Mouse (Mus musculus): ENCODE data around the gene Tmem184b.

Tmem184b gene

GRCm38 (mm10) chr15:79400134-79400974 lies 3.0 kb downstream of the Tmem184b start:
- intact Hi-C loops (cut with DNase I): no loop called here

DNA sequence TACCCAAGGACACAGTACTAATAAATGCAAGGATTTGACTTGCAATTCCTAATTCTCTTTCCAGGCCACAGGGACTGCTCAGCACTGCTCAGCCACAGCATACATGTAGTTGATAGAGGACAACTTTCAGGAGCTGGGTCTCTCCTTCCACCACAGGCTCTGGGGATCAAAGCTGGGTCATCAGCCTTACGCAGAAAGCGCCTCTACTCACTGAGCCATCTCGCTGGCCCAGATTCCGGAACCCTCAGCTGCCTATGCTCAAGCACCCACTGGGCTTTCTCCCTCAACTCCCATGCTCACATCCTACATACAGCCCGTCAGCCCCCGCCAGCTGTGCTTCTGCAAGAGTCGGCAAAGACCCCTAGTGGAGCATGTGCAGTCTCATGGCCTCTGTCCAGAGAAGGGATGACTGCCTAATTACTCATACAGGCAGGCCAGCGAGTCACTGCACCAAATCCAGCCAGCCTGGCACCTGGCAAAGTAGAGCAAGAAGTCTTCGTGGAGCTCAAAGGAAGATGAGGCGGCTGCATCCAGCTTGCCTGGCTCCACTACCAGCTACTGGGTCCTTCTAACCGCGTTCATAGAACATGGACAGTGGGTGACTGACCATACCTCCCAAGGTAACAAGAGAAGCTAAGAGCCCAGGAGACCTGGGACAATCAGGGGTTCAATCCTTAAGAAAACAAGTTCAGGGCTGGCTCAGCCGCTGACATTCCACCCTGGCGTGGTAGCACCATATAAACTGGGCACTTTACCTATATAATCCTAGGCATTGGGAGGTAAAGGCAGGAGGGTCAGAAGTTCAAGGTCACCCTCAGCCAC lies 3.9 kb downstream of the Tmem184b start:
- intact Hi-C loops (cut with DNase I): no loop called here

DNA sequence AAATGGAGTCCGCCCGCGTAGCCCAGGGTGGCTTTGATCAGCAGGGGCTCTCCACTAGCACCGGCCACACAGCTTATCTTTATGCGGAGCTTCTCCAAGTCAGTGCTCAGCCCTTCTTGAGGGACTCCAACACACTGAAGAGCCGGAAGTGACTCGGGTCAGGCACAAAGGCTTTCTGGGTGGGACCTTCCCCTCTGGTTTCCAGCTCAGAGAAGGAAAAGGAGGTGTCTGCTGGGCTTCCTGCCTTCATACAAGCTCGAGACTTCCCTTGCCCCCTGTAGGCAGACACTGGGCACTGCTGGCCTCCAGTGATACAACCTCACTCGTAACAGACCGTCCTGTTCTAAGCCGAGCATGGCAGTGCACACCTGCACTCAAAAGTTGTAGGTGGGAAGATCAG lies 6.6 kb downstream of the Tmem184b start:
- intact Hi-C loops (cut with DNase I): no loop called here

GRCm38 (mm10) chr15:79395281-79395680 lies 8.1 kb downstream of the Tmem184b start:
- intact Hi-C loops (cut with DNase I): no loop called here

- intact Hi-C loops (cut with DNase I): no loop called here
Measured at GRCm38 (mm10) chr15:79394842-79395241, 8.5 kb downstream of the Tmem184b start.

DNA sequence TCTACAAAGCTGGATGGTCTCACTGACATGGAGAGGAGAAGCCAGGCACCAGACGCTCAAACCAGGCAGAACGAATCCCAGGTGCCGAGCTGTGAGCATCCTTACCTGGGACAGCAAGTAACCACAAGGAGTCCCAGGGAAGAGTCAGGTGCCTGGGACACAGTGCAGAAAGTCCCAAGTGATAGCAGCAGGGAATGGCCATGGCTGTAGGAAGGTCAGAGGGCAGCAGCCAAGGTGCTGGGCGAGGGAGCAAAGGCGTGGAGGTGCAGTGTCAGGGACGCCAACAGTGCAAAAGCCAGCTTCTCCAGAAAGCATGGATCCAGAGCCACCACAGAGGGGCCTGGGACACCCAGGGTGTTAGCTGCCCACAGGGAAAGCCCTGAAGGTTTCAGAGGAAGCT lies 10.3 kb downstream of the Tmem184b start:
- intact Hi-C loops (cut with DNase I): no loop called here

- intact Hi-C loops (cut with DNase I): no loop called here
Measured at GRCm38 (mm10) chr15:79392527-79392926, 10.8 kb downstream of the Tmem184b start.

- intact Hi-C loops (cut with DNase I): no loop called here
Measured at GRCm38 (mm10) chr15:79391447-79392093, 11.8 kb downstream of the Tmem184b start.

GRCm38 (mm10) chr15:79390434-79390833 lies 12.9 kb downstream of the Tmem184b start:
- intact Hi-C loops (cut with DNase I): no loop called here

GRCm38 (mm10) chr15:79388171-79388570 lies 15.2 kb downstream of the Tmem184b start:
- intact Hi-C loops (cut with DNase I): loop anchor here (10.0 kb wide), 1 partner anchor 143 kb away; no protein-coding TSS in a partner anchor

- intact Hi-C loops (cut with DNase I): loop anchor here (10.0 kb wide), 1 partner anchor 143 kb away; no protein-coding TSS in a partner anchor
Measured at GRCm38 (mm10) chr15:79387611-79388010, 15.8 kb downstream of the Tmem184b start.

DNA sequence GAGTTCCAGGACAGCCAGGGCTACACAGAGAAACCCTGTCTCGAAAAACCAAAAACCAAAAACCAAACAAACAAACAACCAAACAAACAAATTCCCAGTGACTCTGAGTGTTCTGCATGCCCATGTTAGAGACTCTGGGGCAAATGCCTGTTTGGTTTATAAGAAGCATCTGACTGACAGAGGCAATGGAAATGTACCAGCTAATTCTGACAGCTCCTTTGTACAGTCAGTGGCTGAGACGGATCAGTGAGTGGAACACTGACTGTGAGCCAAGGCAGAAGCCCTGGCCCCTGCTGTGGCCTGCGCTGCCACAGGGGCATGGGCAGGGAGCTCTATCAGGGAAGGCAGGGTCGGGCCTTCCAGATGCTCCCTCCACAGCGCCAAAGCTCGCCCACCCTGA lies 16.3 kb downstream of the Tmem184b start:
- intact Hi-C loops (cut with DNase I): loop anchor here (10.0 kb wide), 1 partner anchor 142 kb away; no protein-coding TSS in a partner anchor

GRCm38 (mm10) chr15:79381644-79382043 lies 21.7 kb downstream of the Tmem184b start:
- intact Hi-C loops (cut with DNase I): loop anchor here (10.0 kb wide), 1 partner anchor 137 kb away; no protein-coding TSS in a partner anchor

DNA sequence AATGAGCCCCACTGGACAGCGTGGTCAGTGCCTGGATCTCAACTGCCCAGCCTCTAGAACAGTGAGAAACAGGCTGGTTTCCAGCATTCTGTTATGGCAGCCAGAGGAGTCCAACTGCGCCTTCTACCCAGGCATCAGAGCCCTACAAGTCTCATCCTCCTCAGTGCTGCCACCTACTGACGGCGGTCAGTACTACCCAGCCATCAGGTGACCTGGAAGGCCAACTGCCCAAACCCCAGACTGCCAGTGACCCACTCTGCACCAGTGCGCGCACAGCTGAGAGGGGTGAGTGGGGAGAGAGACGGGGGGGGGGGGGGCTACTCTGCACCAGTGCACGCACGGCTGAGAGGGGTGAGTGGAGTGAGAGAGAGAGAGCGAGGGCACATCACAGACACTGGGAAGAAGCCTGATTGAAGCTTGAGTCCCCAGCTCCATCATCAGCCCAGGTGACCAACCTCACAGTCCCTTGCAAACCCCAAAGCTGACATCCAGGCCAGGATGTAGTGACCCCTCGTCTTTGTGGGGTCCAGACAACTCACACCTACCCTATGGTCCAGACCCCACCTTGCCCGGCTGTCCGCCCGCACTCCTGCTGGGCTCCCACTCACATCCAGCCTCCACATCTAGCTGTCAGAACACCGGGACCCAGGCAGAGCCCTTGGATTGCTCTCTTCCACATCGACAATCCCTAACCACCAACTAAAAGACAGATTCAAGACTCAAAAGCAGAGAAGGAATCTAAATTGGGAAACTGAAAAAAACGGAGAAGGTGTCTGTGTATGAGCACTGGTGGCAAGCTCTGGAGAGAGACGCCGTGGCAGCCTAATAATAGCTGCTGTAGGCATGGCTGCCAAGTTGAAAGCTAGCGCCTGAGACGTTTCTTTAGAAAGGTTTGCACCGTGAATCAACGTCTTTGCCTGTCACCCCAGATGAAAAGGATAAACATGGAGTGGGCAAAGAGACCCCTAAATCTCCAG lies 22.6 kb downstream of the Tmem184b start:
- intact Hi-C loops (cut with DNase I): loop anchor here (10.0 kb wide), 1 partner anchor 136 kb away; no protein-coding TSS in a partner anchor

DNA sequence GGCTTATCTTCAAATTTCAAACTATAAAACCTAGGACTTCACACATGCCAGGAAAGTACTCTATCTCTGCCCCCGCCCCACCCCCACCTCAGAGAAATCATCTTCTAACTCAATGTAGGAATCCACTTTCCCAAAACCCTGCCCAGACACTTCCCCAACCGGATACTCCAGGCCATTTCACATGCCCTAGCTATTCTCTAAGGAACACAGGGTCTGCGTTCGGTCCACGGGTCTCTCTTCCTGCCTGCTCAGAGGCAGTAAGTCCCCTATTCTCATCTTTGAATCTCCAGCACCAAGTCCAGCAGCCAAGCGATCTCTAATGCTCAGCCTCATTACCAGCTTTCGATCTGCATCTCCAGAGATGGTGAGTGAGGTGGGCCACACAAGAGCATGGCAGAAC lies 23.7 kb downstream of the Tmem184b start:
- intact Hi-C loops (cut with DNase I): loop anchor here (10.0 kb wide), 1 partner anchor 135 kb away; no protein-coding TSS in a partner anchor

- intact Hi-C loops (cut with DNase I): no loop called here
Measured at GRCm38 (mm10) chr15:79378608-79379007, 24.8 kb downstream of the Tmem184b start.

- intact Hi-C loops (cut with DNase I): no loop called here
Measured at GRCm38 (mm10) chr15:79377681-79378080, 25.7 kb downstream of the Tmem184b start.

DNA sequence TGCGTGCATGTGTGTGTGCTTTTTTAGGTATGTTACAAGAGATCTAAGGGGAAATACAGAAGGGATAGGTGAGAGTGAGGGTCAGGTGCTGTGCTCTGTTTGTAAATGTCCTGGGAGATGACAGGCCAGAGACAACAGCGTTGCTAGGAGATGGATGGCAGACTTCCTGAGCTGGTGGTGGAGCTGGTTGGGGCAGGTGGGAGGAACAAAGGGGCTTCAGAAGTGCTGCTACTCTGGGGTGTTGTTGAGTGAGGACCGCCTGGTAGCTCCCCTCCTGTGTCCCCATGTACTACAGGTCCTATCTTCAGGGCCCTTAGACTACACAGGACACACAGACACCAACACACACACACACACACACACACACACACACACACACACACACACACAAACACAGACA lies 28.6 kb downstream of the Tmem184b start:
- intact Hi-C loops (cut with DNase I): no loop called here

DNA sequence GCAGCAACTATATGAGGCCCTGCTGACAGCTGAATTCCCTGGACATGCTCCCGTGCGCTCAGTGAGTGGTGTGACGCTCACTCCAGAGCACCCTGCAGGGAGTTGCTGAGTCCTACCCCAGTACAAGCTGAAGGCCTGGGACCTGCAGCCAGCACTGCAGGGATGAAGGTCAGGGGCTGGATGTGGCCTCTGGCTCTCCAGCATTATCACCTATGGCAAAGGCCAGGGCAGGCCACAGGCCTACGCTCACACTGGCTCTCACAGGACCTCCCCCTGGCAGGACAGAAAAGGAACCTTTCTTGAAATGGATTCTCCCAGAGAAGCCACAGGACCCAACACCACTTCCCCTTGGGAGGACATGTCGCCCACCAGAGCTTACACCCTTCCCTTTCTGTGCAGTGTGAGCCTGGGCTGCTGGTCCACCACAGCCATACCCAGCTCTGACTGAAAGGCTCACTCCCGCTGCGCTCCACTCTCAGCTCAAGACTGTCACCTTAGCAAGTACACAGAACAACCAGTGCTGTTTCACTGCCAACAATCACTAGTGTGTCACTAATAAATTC lies 33.0 kb downstream of the Tmem184b start:
- intact Hi-C loops (cut with DNase I): no loop called here

Data from adrenal gland (tissue).